Mouse (Mus musculus) right cerebral cortex, postnatal 10 days (tissue): ENCODE measurements around the gene Prpf4.

Experiments
- DNase-seq, 2 experiments: peaks; one replicate each; pipeline ENCODE4 v3.0.0; 2021; ENCODE audit warnings: low spot score in 2 of 2

Gene Prpf4

GRCm38 (mm10) chr4:62437256-62437778 lies 28.7 kb downstream of the Prpf4 start:
- no peak for DNase-seq

GRCm38 (mm10) chr4:62437871-62438270 lies 29.3 kb downstream of the Prpf4 start:
- DNase-seq: no peak

- DNase-seq: no peak
Observed at GRCm38 (mm10) chr4:62439793-62440192, 31.2 kb downstream of the Prpf4 start.

GRCm38 (mm10) chr4:62440544-62440943 lies 31.9 kb downstream of the Prpf4 start:
- no peak for DNase-seq

- no peak for DNase-seq
Observed at GRCm38 (mm10) chr4:62440986-62441385, 32.4 kb downstream of the Prpf4 start.

- peak in 1 of 2 experiments; percentile 41 for DNase-seq
Observed at GRCm38 (mm10) chr4:62454995-62455394, 46.4 kb downstream of the Prpf4 start.

- DNase-seq: peak; percentile 67 to 82
Observed at GRCm38 (mm10) chr4:62459081-62459480, 50.5 kb downstream of the Prpf4 start.

GRCm38 (mm10) chr4:62460348-62460747 lies 51.8 kb downstream of the Prpf4 start:
- no peak for DNase-seq

GRCm38 (mm10) chr4:62463124-62463523 lies 54.5 kb downstream of the Prpf4 start:
- no peak for DNase-seq

- no peak for DNase-seq
Observed at GRCm38 (mm10) chr4:62468158-62468557, 59.6 kb downstream of the Prpf4 start.

GRCm38 (mm10) chr4:62470598-62471051 lies 62.0 kb downstream of the Prpf4 start, which contains the start of gene Wdr31:
Gene Wdr31 (minus strand): TSS chr4:62470896.
- DNase-seq: peak; percentile 89 to 91

- DNase-seq: no peak
Observed at GRCm38 (mm10) chr4:62472071-62472470, 63.5 kb downstream of the Prpf4 start.

- DNase-seq: no peak
Observed at GRCm38 (mm10) chr4:62475131-62475530, 66.5 kb downstream of the Prpf4 start.

GRCm38 (mm10) chr4:62475793-62476192 lies 67.2 kb downstream of the Prpf4 start:
- DNase-seq: no peak
